Mouse (Mus musculus) gastrocnemius, adult 8-10 months (tissue): ENCODE data around the gene Bcl2l1. TPM values are rescaled to one million over a fixed set of nuclear protein-coding genes. Genes with fewer than 3 reads are reported as not detected.

ENCODE experiments used
- DNase-seq, 2 experiments: peaks; one replicate each; pipeline ENCODE4 v3.0.0; 2022; ENCODE audit warnings: low spot score in 2 of 2
- total RNA-seq, 4 experiments: library from RNA; stranded (reverse); gene quantifications; 2 replicates each; pipeline ENCODE4 v1.2.4; 2022

Bcl2l1 gene
- total RNA-seq, 4 experiments from 2014 or later: 9.1 to 17.5 (median 15.4) TPM

DNA sequence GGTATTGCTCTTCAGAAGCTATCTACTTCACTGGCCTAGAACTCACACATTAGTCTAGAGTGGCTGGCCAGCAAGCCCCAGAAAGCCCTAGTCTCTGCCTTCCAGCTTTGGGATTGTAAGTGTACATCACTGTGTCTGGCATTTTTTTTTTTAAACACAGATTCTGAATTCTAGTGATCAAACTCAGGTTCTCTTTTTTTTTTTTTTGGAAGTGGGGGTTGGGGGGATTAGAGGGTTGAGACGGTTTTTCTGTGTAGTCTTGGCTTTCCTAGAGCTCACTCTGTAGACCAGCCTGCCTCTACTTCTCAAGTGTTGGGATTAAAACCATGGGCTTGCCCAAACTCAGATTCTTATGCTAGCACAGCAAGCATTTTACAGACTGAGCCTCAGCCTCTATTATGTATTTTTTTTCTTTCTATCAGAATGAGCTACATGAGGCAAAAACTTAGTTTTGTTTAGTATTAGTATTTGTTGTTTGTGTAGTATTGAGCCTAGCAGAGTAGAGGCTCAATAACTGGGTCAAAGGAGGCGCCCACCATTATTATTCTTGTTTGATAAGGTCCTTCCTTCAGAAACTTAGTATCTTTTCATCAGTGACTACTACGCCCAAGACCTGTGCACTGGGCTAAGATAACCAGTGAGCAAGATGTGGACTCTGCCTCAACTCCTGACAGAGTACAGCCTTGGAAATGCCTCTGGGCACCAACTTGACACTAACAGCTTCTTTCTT, 6.9 kb downstream of the Bcl2l1 start:
- DNase-seq: no peak

DNA sequence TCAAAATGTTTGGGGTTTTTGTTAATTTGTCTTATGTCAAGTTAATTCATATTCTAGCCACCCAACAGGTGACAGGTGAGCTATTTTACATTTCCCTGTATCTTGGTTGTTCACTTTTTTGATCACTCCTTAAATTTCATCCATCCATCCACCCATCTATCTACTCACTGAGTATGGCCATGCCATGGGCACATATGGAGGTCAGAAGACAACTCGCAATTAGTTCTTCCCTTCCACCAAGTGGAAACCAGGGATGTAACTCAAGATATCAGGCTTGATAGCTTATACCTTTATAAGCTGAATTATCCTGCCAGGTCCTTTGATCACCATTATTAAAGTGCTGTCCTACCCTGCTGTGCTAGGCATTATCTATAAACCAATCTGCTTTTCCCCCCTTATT, 7.8 kb downstream of the Bcl2l1 start:
- DNase-seq: no peak

DNA sequence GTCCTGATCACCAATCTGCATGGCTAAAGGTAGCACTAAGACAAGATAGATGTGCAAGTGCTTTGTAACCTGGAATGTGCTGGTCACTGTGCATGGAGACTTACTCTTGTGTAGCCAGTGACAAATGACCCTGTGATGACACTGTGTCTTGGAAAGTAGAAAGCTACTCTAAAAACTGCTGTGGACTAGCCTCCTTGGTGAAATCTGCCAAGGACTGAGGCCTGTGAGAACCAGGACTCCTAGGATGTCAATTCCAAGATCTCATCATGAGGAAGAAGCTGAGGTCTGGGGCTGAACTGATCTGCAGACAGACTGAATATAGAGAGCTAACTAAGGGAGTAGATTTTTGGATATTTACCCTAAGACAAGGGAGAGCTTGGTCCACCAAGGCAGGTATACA, 10.0 kb downstream of the Bcl2l1 start:
- DNase-seq: no peak

DNA sequence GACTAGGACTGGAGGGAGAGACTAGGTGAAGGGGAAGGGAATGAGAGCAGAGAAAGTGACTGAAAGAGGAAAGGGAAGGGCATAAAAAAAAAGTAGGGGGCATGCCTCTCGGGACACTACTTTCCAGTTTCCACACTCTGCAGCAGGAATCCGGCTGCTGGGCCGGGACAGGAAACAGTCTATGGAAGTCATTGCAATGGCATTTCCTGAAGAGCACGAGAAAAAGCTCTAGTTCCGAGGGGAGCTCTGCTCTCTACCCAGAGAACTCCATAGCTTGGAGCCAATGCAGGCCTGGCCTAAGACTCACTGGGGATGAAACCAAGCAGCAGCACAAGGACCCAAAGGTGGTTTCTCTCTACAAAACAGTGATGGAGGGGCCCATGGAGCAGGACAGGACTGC, 10.5 kb downstream of the Bcl2l1 start:
- peak; percentile 29 to 31 for DNase-seq

DNA sequence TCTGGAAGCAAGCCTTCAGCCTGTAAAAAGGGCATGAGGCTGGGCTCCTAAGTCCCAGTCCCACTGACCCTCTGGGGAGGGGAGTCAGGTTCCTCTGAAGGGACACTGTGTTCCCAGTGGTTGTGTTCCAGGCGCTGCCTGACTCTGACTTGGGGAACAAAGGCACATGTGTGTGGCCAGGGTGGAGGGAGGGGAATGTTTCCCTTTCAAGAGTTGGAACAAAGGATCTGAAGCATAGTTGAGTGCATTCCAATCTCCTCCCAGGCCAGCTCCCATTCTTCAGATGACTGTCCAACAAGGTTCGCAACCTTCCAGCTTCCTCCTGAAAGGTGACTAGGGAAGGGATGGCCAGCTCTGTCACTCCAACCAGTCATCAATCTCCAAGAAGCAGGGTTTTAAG, 11.2 kb downstream of the Bcl2l1 start:
- DNase-seq: peak; percentile 23 to 46

DNA sequence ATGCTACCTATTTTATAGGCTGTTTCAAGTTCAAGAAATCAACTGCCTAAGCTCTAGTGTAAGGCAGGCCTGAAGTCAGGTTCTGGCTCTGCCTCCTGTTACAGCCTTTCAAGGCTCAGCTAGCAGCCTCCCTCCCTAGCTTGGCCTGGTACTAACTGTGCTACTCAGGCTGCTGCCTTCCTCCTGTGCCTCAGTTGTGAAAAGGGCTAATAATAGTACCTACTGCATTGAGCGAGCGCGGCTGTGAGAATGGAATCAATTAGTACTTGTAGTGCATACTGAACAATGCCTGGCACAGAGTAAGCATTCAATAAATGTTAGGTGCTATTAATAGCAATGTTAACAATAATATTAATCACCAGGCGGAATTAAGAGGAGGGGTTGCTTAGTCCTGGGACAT, 11.6 kb downstream of the Bcl2l1 start:
- DNase-seq: peak in 1 of 2 experiments; percentile 13

DNA sequence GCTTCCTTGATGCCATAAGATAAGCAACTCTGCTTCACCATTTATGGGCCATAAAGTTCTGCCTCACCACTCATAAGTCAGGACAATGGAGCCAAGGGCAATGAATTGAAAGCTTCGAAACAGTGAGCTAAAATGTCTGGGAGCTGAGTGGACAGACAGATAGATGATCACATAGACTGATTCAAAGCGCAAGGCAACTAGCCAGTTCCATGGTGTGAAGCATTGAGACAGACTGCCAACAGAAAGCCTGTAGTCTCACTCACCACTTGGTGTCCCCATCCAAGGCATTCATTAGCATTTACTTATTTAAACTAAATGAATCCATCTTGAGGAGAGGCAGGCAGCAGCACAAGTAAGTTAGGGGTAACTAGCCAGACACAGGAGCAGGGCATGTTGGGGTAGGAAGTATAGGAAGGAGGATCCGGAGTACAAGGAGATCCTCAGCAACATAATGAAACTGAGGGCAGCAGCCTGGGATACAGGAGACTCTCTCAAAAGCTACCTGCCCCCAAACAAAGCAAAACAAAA, 12.4 kb downstream of the Bcl2l1 start:
- no peak for DNase-seq

DNA sequence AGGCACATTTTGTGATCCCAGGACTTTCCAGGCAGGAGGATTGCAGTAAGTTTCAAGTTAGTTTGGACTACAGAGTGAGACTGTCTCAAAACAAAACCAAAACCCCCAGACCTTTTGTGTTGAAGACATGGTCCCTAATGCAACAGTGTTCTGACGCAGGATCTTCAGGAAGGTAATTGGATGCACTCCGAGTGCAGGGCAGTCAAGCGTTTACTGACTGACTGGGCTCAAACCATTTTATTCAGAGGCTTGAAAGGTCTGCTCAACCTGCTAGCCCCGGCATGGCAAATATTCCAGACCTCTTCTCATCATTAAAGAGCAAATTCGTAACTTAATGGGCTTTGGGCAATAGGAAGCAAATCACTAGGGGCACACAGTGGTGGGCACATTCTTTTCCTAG, 12.8 kb downstream of the Bcl2l1 start:
- no peak for DNase-seq

DNA sequence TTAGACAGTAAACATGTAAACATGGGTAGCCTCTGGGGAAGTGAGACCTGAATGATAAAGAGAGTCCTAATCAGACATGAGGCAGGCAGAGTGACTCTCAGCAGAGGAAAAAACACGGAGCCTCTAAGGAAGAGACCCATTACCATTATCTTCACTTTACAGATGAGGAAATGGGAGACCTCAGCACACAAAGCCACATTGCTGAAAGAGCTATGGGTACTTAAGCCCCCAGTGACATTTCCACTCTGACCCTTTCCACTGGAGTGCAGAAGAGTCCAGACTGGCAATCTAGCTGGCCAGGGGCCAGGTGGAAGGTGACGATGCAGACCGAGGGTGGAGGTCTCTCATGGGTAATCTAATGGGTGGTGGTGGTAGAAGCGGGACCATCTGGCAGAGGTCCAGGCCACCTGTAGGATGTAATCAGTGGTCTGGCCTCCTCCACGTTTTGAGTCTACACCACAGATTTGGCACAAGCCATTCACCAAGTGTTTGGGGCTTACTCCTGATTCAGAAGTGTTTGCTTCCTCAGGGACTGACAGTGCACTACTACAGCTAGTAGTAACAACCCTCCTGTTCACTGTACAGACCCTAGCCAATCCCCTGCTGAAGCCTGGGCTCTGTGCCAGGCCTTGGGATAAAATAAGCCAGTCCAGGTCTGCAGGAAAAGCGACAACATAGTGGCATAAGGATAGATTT, 13.8 kb downstream of the Bcl2l1 start:
- peak in 1 of 2 experiments; percentile 11 for DNase-seq

DNA sequence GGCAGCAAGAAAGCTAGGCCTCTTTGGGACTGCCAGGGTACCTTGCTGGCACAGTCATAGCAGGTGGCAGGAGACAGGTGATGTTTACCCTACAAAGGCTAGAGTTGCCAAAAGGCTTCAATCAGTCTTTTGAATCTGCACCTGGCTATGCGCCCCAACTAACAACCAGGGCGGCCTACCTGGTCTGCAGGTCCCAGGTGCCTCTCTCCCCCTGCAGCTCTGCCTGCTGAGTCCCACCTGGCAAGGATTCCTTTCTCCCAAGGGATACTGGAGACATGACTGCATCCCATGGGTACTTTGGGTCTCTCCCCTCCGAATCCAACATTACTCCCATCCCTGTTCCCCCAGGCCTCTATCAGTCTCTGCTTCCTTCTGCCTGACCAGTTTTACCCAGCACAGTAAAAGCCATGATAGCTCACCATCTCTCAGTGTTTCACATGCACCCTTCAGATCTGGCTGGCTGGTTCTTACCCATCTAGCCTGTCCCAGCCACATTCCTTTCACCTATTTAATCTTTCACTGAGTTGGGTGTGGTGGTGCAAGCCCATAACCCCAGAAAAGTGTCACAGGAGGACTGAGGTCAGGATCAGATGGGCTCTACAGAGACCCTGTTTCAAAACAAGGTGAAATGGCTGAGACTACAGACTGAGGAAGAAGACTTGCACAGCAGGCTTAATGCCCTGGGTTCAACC, 14.7 kb downstream of the Bcl2l1 start:
- no peak for DNase-seq

DNA sequence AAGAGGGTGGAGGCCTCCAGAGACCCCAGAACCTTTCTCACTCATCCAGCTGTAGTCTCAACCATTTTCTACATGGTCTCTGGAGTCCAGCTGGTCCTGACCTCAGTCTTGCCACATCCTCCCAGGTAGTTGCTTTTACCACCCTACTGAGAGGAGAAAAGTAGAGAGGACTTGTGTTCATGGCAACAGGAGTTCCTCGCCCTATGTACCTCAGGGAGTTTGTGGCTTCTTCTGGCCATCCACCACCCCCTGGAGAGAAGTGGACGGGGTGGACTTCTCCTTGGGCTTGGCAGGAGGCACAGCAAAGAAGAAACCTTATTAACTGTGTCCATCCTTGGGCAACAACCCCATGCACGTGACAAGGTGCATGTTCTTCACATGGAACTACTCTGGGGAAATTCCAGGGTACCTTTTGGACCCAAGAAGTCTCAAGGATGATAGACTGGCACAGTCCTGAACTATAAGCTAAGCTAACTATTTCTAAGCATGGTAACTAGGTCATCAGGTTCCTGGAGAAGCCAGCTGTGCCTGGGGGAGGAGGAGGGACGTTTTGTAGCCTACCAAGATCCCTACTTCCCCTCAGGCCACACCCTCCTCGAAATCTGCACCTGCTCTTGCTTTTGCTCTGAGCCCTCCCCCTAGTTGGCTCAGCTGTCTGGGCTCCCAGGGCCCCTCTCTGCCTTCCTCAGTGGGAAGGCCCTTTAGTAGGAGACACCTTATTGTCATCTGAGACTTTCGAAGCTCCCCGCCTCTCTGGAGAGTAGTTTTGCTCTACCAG, 15.5 kb downstream of the Bcl2l1 start:
- peak in 1 of 2 experiments; percentile 11 for DNase-seq

DNA sequence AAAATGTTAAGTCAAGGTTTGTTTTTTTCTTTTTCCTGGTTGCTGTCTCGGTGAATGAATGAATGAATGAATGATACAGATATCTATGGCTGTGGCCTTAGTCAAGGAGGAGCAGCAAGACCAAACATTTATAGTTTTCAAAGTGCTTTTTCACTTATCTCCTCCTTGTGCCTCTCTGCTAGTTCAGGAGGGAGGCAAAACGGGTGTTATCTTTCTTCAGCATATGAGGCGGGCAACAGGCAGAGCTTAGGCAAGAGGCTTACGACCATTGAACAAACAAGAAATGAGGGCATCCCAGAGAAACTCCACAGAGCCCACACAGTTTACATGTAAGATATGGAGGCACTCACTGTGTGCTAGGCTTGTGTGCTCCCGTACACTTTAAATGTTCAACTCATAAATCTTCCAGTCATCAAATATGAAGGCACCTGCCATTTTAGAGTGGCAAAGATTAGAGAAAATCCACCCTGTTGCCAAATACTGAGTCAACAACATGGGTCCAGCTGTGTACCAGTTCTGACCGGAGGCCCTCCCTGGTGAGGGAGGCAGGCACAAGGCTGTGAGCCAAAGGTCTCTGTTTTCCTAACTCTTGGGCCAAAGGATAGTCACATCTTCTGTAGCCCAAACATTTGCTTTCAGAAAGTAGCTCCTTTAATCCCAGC, 17.2 kb downstream of the Bcl2l1 start:
- no peak for DNase-seq

DNA sequence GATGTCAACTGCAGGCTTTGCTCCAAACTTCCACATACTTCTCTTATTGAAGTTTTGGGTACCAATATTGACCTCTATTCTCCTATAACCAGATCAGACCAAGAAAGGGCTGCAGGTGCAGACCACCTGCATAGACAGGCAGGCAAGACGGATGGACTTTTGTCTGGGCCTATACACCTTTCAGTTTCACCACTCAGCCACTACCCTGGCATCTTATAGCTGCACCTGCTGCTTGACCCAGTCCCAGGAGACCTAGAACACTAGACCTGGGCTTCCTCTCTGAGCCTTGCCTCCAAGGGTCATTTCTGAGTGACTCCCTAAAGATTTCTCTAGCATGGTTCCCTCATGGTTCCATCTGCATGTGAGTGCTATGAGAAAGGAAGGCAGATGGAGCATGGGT, 18.3 kb downstream of the Bcl2l1 start:
- no peak for DNase-seq

DNA sequence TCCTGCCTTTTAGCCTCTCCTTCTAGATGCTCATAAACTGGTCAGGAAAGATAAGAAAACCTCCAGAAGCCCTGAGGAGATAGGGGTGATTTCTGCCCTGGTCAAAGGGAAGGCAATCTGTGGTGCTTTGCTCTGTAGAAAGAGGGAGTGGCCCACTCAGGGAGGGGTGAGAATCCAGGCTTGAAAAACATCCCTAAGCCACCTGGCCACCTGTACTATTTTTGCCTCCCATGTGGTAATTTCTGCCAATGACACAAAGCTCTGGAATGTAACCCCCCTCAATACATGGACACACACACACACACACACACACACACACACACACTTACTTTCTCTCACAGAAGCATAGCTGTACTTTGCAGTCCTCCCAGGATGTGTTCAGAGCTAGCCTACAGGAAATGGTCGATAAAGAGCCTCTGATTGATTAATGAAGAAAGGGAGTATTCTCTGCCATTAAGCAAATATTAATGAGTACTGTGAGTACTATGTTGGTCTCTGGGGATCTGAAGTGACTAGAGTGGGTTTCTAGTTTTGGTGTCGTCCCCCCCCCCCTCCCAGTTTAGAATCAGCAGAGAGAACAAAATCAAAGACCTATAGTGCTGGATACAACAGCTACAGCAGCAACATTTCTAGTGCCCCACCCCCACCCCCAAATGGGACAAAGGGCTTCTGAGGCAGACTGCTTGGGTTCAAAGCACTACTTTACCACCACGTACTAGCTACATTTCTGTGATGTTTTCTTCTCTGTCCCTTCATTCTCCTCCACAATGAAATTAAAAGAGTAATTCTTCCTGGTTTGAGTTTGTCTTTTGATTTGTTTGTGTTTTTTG, 20.0 kb downstream of the Bcl2l1 start:
- no peak for DNase-seq

DNA sequence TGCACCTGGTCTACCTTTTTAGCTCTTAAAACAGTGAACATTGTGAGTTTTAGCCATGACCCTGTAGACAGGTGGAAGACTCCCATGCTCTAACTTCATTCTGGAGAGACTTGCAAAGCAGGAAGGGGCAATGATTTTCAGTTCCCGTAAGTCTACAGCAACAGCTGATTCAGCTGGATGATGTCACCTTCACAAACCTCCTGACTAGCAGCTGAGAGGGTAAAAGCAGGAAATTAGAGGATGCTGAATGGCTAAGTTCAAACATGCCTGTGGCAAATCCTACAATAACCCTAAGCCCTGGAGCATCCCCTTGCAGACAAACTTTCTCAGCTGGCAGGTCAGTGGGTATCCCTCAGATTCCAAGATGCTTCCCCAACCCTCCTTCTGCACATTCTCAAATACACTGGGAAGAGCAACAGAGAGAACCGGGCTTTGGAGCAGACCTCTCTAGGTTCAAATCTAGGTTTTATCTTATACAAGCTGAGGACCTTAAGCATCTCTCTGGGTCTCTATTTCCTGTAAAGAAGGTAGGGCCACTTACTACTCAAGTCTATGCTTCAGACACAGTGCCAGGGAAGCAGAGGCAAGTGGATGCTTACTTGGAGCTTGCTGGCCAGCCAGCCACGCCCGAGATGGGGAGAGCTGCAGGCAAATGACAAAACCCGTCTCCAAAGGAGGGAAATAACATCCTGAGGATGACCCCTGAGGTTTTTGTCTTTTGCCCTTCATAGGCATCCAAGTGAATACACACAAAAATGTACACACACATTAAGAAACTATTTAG, 21.2 kb downstream of the Bcl2l1 start:
- DNase-seq: no peak

DNA sequence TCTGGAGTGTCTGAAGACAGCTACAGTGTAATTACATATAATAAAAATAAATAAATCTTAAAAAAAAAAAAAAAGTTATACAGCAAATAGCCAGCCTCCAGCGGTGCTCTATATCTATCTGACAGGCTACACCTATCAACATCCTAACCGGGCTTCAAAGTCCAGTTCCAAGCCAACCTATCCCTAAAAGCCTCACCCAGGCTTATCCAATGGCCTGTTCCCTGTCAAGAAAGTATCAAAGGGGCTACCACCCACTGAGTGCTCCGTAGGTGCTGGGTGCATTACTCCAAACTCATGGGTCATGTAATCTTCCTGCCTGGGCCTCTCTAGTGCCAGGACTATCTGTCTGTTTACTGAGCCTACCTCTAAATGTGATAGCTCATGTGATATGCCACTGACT, 23.4 kb downstream of the Bcl2l1 start:
- DNase-seq: no peak

DNA sequence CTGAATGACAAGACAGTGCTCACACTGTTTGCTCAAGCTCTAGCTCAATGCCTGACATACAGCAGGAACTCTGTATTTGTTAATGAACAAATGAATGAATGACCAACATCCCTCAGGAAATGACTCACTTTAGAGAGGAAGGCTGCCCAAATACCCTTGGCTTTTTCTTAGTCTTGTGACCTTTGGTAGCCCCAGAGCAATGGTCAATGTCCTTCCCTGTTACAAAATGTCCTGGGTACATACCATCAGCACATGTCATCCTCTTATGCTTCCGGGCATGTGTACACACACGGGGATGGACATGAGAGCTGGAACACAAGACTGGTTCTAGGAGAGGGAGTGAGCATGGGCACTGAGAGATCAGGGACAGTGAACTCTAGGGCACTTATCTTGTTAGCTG, 25.5 kb downstream of the Bcl2l1 start:
- DNase-seq: no peak

DNA sequence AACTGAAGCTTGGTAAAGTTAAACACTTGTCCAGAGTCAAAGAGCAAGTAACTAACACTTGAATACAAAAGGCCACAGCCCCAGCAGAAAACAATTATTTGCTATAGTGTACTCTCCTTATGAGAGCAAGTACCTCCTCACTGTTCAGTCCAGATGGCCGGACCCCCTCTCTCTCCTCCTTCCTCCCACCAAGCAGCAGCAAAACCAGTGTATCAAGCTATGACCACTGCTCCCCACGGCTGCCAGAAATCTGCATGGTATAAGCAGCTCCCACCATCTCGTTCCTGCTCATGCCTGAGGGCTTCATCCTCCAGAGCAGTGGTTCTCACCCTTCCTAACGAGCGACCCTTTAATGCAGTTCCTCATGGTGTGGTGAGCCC, 26.4 kb downstream of the Bcl2l1 start:
- no peak for DNase-seq

DNA sequence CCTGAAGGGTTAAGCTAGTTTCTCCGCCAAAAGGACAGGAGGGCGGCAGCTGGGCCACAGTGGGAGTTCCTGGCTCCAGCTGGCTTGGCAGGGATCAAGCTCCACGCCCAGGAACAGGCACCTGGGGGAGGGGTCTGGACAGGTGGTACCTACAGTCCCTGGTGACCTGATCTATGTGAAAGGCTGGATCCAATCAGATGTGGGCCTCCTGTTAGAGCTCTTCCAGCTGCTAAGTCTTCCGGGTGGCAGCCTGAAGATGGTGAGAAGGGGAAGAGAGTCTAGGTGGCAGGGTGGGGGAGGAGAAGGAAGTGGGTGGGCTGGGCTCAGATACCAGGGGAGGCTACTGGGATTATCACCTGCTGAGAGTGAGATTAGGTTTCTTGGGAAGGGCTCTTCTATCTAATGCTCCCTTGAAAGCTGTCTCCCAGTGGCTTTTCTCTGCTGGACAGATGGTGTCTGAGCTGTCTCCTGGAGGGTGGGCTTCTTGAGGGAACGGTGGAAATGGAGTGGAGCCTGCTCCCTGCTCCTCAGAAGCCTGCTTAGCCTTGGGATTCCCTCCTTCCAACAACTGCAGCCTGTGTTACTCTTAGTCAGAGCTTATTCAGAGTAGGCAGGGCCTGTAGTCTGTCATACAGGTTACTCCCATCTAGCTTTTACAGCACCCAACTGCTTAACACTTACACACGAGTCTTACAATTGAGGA, 27.0 kb downstream of the Bcl2l1 start:
- DNase-seq: no peak
